Mouse (Mus musculus) kidney, adult 9 months (tissue): Measurements from ENCODE around the gene Hoxc5.
A peak's percentile ranks its signal among the peaks of the same experiment; 100 is the strongest.

Source experiments
- DNase-seq: peaks from one replicate; pipeline ENCODE4 v3.0.0; 2022

The Hoxc5 gene

GRCm38 (mm10) chr15:102967511-102968397 is 511 bp downstream of the Hoxc5 start:
- DNase-seq, result no peak

GRCm38 (mm10) chr15:102969296-102969695 is 2.1 kb downstream of the Hoxc5 start:
- DNase-seq, result no peak

- no peak for DNase-seq
Measured at GRCm38 (mm10) chr15:102970740-102971139, 3.5 kb downstream of the Hoxc5 start.

- DNase-seq, result no peak
Measured at GRCm38 (mm10) chr15:102972254-102972653, 5.0 kb downstream of the Hoxc5 start.

GRCm38 (mm10) chr15:102972753-102973152 is 5.5 kb downstream of the Hoxc5 start:
- DNase-seq, result no peak

GRCm38 (mm10) chr15:102975034-102975433 is 7.8 kb downstream of the Hoxc5 start:
- DNase-seq, result no peak

GRCm38 (mm10) chr15:102975688-102976111 is 8.5 kb downstream of the Hoxc5 start:
- no peak for DNase-seq

- no peak for DNase-seq
Measured at GRCm38 (mm10) chr15:102976171-102976570, 8.9 kb downstream of the Hoxc5 start, which contains the start of gene Hoxc9. Gene Hoxc9, plus strand, starts transcription at chr15:102976439.

GRCm38 (mm10) chr15:102976631-102977422 is 9.6 kb downstream of the Hoxc5 start:
- no peak for DNase-seq

- DNase-seq, result no peak
Measured at GRCm38 (mm10) chr15:102977423-102977974, 10.3 kb downstream of the Hoxc5 start.

- no peak for DNase-seq
Measured at GRCm38 (mm10) chr15:102978615-102979515, 11.6 kb downstream of the Hoxc5 start.

GRCm38 (mm10) chr15:102979936-102980335 is 12.7 kb downstream of the Hoxc5 start:
- no peak for DNase-seq

- no peak for DNase-seq
Measured at GRCm38 (mm10) chr15:102980352-102980751, 13.1 kb downstream of the Hoxc5 start.

GRCm38 (mm10) chr15:102980912-102981311 is 13.7 kb downstream of the Hoxc5 start:
- no peak for DNase-seq

- DNase-seq, result no peak
Measured at GRCm38 (mm10) chr15:102981379-102982288, 14.4 kb downstream of the Hoxc5 start.

- no peak for DNase-seq
Measured at GRCm38 (mm10) chr15:102983716-102984115, 16.5 kb downstream of the Hoxc5 start.

GRCm38 (mm10) chr15:102984521-102984920 is 17.3 kb downstream of the Hoxc5 start:
- DNase-seq, result no peak

- no peak for DNase-seq
Measured at GRCm38 (mm10) chr15:102984925-102985324, 17.7 kb downstream of the Hoxc5 start.

- peak; percentile 97 for DNase-seq
Measured at GRCm38 (mm10) chr15:102987124-102987833, 20.0 kb downstream of the Hoxc5 start.

GRCm38 (mm10) chr15:102988078-102988477 is 20.8 kb downstream of the Hoxc5 start:
- no peak for DNase-seq
